Mouse (Mus musculus): ENCODE results near the gene Wnt10b.

The Wnt10b gene

GRCm38 (mm10) chr15:98797835-98798492 is 20.0 kb upstream of the Wnt10b start:
- DNase-seq (ENCODE audit: low read depth in 2 of 2, low spot score in 2 of 2): no peak

- DNase-seq (ENCODE audit: low read depth in 2 of 2, low spot score in 2 of 2): no peak
Observed at GRCm38 (mm10) chr15:98796803-98797595, 19.0 kb upstream of the Wnt10b start.

- DNase-seq (ENCODE audit: low read depth in 2 of 2, low spot score in 2 of 2): no peak
Observed at GRCm38 (mm10) chr15:98793141-98793698, 15.3 kb upstream of the Wnt10b start.

- no peak for DNase-seq (ENCODE audit: low read depth in 2 of 2, low spot score in 2 of 2)
Observed at GRCm38 (mm10) chr15:98792233-98793020, 14.5 kb upstream of the Wnt10b start.

DNA sequence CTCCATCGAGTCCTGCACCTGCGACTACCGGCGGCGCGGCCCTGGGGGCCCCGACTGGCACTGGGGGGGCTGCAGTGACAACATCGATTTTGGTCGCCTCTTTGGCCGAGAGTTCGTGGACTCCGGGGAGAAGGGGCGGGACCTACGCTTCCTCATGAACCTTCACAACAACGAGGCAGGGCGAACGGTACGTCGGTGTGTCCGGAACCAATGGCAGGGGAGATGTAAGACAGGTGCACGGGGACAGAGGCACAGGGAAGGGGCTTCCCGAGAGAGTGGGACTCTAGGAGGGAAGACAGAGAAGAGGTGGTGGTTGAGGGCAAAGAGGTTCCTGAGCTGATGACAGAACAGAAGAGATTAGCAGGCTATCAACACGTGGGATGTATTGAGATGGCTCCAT is 13.8 kb upstream of the Wnt10b start:
- no peak for DNase-seq (ENCODE audit: low read depth in 2 of 2, low spot score in 2 of 2)

GRCm38 (mm10) chr15:98791221-98791620 is 13.3 kb upstream of the Wnt10b start:
- DNase-seq (ENCODE audit: low read depth in 2 of 2, low spot score in 2 of 2): no peak

GRCm38 (mm10) chr15:98790761-98791160 is 12.8 kb upstream of the Wnt10b start:
- DNase-seq (ENCODE audit: low read depth in 2 of 2, low spot score in 2 of 2): no peak

GRCm38 (mm10) chr15:98789661-98790535 is 11.9 kb upstream of the Wnt10b start, which contains the start of gene Wnt1:
TSS of gene Wnt1 (plus strand) at chr15:98789857.
- peak in 1 of 2 experiments; percentile 58 for DNase-seq (ENCODE audit: low read depth in 2 of 2, low spot score in 2 of 2)

GRCm38 (mm10) chr15:98788972-98789660 is 11.2 kb upstream of the Wnt10b start:
- no peak for DNase-seq (ENCODE audit: low read depth in 2 of 2, low spot score in 2 of 2)

- no peak for DNase-seq (ENCODE audit: low read depth in 2 of 2, low spot score in 2 of 2)
Observed at GRCm38 (mm10) chr15:98787930-98788329, 10.0 kb upstream of the Wnt10b start.

DNA sequence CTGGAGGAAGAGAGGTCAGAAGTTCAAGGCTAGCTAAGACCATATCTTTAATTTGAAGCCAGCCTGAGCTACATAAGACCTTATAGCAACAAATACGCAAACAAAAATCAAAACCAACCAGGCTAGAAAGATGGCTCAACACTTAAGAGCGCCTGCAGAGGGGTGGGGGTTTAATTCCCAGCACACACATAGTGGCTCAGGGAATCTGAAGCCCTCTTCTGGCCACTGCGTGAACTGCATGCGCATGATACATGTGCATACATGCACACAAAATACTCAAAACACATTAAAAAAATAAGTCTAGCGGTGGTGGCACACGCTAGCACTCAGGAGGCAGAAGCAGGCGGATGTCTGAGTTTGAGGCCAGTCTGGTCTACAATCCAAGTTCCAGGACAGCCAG is 7.8 kb upstream of the Wnt10b start:
- DNase-seq (ENCODE audit: low read depth in 2 of 2, low spot score in 2 of 2): no peak

DNA sequence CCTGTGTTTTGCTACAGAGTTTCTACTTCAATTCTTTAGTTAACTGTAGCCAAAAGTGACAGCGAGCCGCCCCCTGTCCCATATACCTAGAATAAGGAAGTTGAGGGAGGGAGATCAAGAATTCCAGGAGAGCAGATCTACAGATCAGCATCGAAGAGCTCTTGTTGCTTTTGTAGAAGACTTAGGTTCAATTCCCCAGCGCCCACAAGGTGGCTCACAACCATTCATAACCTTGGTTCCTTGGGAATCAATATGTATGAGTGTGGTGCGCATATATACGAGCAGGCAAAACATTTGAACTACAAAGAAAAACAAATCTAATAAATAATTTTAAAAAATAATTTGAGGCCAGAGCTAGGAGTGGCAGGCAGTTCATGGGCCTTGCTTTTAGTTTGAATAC is 3.2 kb upstream of the Wnt10b start:
- no peak for DNase-seq (ENCODE audit: low read depth in 2 of 2, low spot score in 2 of 2)

DNA sequence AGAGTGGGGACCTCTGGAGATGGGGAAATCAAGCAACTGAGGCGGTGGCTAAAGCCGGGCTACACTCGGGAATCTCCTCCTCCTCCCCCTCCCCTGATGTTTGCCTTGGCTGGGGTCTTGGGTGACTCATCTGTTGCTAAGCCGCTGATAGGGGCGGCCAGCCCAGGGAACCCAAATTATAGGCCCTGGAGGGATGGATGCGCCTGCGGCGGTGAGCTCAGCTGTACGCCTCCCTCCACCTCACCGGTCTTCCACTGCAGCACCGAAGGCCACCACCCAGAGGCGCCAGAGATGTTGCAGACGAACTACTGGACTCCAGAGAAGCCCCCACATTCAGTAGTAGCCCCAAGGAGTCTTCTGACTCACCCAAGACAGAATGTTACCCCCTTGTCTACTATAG is 2.6 kb upstream of the Wnt10b start:
- DNase-seq (ENCODE audit: low read depth in 2 of 2, low spot score in 2 of 2): no peak

DNA sequence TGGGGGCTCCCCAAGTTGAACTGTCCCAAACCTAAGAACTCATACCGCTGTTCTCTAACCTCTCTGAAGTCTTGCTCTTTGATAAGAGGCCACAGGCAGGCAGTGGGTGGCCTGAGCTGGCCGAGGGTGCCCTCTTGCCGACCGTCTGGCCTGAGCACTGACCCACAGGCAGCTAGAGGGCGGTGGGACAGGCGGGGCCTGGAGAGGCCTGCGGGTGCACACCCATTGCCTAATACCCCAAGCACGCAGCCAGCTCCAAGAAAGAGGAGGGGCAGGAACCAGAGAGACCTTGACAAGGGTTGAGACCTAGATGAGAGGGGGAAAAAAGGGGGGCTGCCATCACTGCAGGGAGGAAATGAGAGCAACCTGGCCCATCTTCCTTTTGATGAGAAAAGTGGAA is 2.1 kb upstream of the Wnt10b start:
- no peak for DNase-seq (ENCODE audit: low read depth in 2 of 2, low spot score in 2 of 2)

DNA sequence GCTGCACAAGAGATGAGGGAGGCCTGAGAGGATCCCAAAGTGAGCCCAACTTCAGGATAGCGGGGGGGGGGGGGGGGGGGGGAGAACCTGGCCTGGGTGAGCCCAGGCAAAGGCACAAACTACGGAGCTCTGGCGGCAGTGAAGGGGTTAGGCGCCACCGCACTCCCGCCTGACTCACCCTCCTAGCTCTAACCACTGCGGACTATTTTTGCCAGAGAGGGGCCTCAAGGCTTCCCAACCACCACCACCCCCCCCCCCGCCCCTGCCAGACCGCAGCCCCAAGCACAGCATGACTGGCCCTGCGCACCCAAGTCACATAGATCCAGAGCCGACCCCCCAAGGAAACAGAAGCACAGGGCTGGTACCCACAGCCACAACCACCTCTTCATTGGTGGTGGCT is 856 bp upstream of the Wnt10b start:
- DNase-seq (ENCODE audit: low read depth in 2 of 2, low spot score in 2 of 2): no peak

GRCm38 (mm10) chr15:98778191-98778770 is 331 bp upstream of the Wnt10b start:
- DNase-seq (ENCODE audit: low read depth in 2 of 2, low spot score in 2 of 2): no peak

GRCm38 (mm10) chr15:98777005-98777616 is 839 bp downstream of the Wnt10b start:
- no peak for DNase-seq (ENCODE audit: low read depth in 2 of 2, low spot score in 2 of 2)

DNA sequence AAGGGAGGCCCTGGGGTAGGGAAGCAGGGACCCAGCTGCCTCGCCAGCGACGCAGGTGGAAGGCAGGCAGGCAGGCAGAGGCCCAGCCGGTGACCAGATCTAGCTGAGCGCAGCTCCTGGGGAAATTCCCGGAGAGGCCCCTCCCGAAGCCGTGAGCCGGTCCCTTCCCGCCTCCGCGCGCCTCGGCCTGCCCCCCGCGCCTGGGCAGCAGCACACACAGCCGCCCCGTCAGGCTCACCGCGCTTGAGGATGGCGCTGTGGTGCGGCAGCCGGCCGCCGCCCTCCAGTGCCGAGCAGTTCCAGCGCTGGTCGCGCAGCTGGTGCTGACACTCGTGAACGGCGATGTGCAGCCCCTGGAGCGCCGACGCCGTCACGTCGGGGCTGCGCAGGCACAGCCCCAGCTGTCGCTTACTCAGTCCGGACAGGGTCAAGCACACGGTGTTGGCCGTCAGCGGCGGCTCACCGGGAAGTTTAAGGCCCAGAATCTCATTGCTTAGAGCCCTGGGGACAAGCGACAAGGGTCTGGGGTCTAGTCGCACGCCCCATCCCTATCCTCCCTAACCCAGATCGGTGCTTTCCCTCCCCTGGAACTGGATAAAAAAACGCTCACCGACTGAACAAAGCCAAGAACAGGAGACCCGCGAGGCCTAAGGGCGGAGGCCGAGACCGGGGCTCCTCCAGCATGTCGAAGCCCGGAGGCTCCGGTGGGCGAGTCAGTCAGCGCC is 1.5 kb downstream of the Wnt10b start:
- no peak for DNase-seq (ENCODE audit: low read depth in 2 of 2, low spot score in 2 of 2)

- no peak for DNase-seq (ENCODE audit: low read depth in 2 of 2, low spot score in 2 of 2)
Observed at GRCm38 (mm10) chr15:98775533-98775932, 2.4 kb downstream of the Wnt10b start.

All from CD8-positive naive resting alpha-beta T cell, adult 2 months (primary cell).